Mouse (Mus musculus): Measurements from ENCODE around the gene Faap100. TPM values are rescaled to one million over a fixed set of nuclear protein-coding genes. Genes with fewer than 3 reads are reported as not detected.

Faap100 gene
- total RNA-seq, 4 experiments from 2014 or later = 18.4 to 39.6 (median 33.4) TPM

DNA sequence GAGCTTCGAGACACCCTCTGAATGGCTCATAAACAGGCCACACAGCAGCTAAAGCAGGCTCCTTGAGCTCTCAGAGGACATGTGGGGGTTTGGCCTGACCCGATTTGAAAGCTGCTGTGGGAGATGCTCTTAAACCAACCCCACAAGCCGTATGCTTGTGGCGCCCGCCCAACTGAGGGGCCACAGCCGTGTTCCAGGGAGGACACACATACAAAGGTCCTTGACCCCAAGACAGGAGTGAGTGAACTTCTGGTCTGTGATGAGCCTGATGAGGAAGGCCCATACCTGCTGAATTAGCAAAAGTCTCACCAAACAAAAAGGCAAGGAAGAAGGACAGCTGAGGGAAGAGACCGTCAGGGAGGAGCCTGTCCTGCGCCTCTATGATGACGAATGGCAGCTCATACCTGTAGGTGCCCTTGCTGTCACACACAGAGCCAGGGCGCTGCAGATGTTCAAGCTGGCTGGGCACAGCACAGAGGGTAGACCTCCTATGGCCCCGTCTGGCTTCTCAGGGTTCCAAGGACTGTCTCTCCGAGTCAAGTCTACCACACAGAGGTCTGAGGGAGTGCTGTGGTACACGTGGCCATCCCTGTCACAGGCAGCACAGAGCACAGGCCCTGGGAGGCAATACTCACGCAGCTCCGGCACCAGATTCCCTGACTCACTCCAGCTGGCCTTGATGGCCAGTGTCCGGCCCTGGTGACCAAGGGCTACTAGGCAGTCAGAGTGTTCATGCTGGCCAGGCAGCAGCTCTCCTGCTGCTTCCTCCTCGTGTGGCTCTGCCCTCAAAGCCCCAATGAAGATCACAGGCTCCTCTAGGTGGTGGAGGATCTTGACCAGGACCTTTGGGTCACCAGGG is 2.0 kb downstream of the Faap100 start:
- peak; percentile 85 for DNase-seq

DNA sequence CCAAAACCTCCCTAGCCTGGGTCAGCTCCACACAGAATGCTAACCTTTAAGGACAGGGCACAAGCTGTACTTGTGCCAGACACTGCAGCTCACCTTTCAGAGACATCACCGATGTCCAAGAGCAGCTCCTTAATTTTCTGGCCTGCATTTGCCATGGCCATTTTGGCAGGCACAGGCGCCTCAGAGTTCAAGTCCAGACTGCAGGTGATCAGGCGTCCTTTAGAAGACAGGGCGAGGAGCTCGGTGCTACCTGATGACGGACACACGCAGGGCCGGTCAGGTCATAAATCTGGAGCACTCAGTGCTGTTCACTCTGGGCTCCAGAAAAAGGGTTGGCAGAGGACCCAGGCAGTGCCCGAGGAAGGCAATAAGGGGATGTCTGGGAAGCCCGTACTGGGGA is 3.2 kb downstream of the Faap100 start:
- DNase-seq = no peak

- no peak for DNase-seq
These were observed 4.6 kb downstream of the Faap100 start for GRCm38 (mm10) chr11:120373820-120374586.

DNA sequence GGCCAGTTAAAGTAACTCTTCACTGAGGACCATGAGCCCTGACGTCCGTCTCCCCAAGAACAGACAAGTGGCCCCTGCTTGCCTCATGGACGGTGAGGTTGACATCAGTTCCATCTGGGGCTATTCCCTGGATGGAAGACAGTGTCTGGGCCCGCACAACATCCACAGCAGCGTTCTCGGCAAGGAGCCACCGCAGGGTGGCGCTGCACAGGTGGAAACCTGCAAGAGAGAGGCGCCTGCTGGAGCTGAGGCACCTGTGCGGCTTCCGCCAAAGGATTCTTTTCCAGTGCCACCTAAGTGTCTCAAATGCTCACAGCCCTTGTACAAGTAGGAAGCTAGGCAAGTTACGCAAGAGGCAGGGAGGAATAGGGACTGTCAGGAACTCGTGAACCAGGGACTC is 5.5 kb downstream of the Faap100 start:
- no peak for DNase-seq

DNA sequence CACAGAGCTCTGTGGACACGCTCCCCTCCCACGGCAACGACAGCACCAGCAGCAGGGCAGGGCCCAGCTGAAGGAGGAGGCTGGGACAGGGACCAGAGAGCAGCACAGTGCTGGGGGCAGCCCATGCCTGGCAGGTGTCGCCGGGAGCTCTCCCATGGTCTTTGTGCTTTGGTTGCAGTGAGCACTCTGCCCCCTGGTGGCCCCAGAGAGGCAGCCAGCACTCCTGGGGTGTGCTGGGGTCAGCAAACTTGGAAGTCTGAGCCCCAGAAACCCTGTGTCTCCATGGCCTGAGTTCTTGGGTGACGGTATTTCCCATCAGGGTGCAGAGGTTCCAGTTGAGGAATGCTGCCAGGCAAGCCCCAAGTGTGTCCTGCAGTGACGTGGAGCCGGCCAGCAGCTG is 8.9 kb downstream of the Faap100 start:
- DNase-seq = no peak

GRCm38 (mm10) chr11:120366443-120367027 is 12.0 kb downstream of the Faap100 start:
- no peak for DNase-seq

- no peak for DNase-seq
These were observed 15.7 kb downstream of the Faap100 start for GRCm38 (mm10) chr11:120362891-120363290.

GRCm38 (mm10) chr11:120361295-120361694 is 17.3 kb downstream of the Faap100 start, which contains the start of gene Fscn2:
Gene Fscn2 (plus strand): TSS chr11:120361534.
- no peak for DNase-seq

GRCm38 (mm10) chr11:120360755-120361154 is 17.8 kb downstream of the Faap100 start:
- DNase-seq = no peak

DNA sequence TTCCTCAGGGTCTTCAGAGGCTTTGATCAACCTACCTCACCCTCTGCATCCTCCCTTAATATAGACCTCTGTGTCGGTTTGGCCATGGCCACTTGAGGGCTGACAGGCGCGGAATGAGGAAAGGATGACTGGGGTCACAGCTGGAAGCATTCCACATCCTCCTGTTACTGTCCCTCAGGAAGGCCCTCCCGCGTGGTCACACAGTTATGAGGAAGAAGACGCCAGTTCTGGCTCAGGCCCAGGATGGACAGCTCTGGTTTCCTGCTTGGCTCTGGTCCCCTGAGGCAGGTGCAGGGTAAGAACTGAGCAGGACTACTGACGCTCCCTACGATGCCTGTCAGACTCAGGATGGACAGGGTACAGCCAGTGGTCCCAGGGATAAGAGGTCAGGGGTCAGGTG is 18.5 kb downstream of the Faap100 start:
- DNase-seq = no peak

DNA sequence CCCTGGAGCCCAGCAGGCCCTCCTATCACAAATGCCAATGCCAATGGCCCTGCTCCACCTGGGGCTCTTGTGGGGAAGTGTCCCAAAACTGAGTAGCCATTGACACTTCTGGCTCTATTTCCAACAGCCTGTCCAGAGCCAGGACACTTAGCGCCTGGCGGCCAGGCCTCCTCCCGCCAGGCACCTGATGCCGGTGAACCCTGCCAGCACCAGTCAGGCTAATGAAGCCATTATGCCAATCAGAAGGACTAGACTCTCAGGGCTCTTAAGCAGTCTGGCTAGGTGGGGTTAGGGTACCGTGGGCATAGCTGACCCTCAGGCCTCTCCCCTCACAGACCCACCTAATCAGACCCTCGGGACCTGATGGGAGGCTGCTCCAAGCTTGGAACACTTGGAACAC is 19.2 kb downstream of the Faap100 start:
- no peak for DNase-seq

- no peak for DNase-seq
These were observed 20.7 kb downstream of the Faap100 start for GRCm38 (mm10) chr11:120357791-120358401.

GRCm38 (mm10) chr11:120356900-120357299 is 21.7 kb downstream of the Faap100 start:
- no peak for DNase-seq

- no peak for DNase-seq
These were observed 22.2 kb downstream of the Faap100 start for GRCm38 (mm10) chr11:120356319-120356840.

- DNase-seq = no peak
These were observed 23.1 kb downstream of the Faap100 start for GRCm38 (mm10) chr11:120355277-120356039.

DNA sequence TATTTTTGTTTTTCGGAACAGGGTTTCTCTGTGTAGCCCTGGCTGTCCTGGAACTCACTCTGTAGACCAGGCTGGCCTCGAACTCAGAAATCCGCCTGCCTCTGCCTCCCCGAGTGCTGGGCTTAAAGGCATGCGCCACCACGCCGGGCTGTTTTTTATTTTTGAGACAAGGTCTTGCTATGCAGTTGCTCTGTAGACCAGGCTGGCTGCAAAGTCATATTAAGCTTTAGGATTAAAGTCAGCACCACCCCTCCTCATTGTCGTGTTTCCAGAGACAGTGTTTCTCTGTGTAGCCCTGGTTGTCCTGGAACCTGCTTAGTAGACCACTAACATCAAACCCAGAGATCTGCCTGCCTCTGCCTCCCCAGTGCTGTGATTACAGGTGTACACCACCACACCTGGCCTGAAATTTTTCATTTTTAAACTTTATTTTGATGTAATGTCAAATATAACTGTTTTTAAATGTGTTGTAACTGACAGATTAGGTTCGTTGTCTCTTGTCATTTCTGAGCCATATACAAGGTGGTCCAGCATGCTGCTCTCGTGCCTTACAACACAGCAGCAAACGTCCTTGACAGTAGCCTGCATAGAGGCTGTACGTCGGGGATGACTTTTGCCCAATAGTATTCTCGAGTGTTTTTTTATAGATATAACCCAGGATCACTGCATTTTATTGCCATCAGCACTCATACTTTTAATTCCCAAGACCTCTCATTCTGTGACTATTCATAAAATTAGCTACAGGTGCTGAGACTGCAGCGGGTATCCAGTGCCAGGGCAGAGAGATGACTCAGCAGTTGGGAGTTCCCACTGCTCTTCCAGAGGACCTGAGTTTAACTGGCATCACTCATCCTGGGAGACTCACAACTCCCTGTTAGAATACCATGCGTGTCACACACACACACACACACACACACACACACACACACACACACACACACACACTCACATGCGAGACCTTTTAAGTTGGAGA is 24.0 kb downstream of the Faap100 start:
- DNase-seq = peak; percentile 27

DNA sequence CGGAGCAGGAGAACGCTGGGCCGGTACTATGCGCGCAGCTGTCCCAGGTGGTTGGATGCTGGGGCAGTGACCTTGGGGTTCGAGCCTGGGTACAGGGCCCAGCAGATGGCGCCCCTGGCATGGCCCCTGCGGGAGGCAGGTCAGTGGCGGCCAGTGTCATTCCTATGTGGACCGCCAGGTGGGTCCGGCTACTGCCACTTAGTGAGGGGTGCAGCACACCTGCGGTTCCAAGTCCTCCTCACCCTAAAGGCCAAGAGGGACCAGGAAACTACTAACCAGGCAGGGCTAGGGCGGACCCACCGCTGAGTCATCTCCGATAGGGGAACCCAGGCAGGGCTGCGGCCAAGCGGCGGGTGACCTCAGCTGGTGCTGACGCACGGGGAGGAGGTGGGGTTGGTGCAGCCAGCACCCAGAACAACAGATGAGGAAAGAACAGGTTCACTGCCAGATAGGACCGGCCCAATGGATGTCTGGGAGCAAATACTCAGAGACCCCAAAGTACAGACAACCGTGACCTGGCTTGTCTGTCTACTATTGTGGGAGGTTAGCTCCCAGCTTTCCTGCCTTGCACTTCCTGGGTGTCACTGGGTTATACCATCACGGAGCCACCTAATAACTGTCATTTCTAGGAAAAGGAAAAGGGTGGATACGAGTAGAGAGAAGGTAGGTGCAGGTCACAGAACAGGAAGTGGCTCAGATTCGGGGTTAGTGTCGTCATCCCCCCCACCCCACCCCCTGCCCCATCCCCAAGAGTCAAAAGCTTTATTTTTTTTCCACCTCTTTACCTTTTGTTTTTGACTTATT is 24.9 kb downstream of the Faap100 start:
- peak; percentile 92 for DNase-seq

GRCm38 (mm10) chr11:120352571-120353290 is 25.8 kb downstream of the Faap100 start:
- peak; percentile 34 for DNase-seq

- peak; percentile 30 for DNase-seq
These were observed 26.5 kb downstream of the Faap100 start for GRCm38 (mm10) chr11:120352093-120352350.

Measured in adrenal gland, adult 8-10 months (tissue).